Mouse (Mus musculus) kidney, adult 2 months (tissue): ENCODE data around the gene Slc38a4. TPM values are rescaled to one million over a fixed set of nuclear protein-coding genes. Genes with fewer than 3 reads are reported as not detected.
A peak's percentile ranks its signal among the peaks of the same experiment; 100 is the strongest.

Experiments used
- DNase-seq: peaks from one replicate; pipeline ENCODE4 v3.0.0; 2021
- H3K27ac ChIP-seq: fragments of 200-500 bp; 2 replicates; pipeline ENCODE4 v1.5.1; 2012; ENCODE audit warnings: low read depth, low read length, control low read depth, inconsistent platforms; ENCODE audit not compliant: insufficient read depth
- H3K27me3 ChIP-seq: fragments of 200-500 bp; replicated peaks from 2 replicates; pipeline ENCODE4 v1.6.1; 2012; ENCODE audit warnings: mild to moderate bottlenecking, moderate library complexity, low read length, inconsistent platforms; ENCODE audit not compliant: control insufficient read depth, insufficient read depth
- H3K36me3 ChIP-seq: fragments of 200-500 bp; 2 replicates; pipeline ENCODE4 v1.6.1; 2012; ENCODE audit warnings: mild to moderate bottlenecking, moderate library complexity, low read length, inconsistent platforms; ENCODE audit not compliant: control insufficient read depth, insufficient read depth
- H3K4me1 ChIP-seq: fragments of 200-500 bp; 2 replicates; pipeline ENCODE4 v1.6.1; 2011; ENCODE audit warnings: low read length; ENCODE audit not compliant: control insufficient read depth, insufficient read depth
- H3K4me3 ChIP-seq: fragments of 200-500 bp; 2 replicates; pipeline ENCODE4 v1.5.1; 2011; ENCODE audit warnings: mild to moderate bottlenecking, low read depth, low read length, control low read depth; ENCODE audit not compliant: insufficient read depth
- CTCF ChIP-seq: fragments of 200-500 bp; conservative IDR thresholded peaks from 2 replicates; pipeline ENCODE4 v1.5.1; 2011; ENCODE audit warnings: low read depth, mild to moderate bottlenecking, control low read depth, low read length, moderate library complexity, mixed read lengths; ENCODE audit not compliant: insufficient read depth, insufficient read length
- POLR2A ChIP-seq: fragments of 200-500 bp; IDR thresholded peaks from one replicate; pipeline ENCODE4 v1.6.1; 2011; ENCODE audit warnings: low read depth, low read length, control low read depth
- WGBS: fragments of 180-500 bp; shearing (Covaris S2); methylation state at CpG from one replicate; pipeline ENCODE4 v1.1.7; 2018; 5-methylcytosine and 5-hydroxymethylcytosine counted together
- polyA plus RNA-seq: library from polyadenylated mRNA; depleted of rRNA; stranded (reverse); fragments of >200 nt; gene quantifications from 2 replicates; pipeline ENCODE4 v1.2.3, GENCODE M21; 2012

Gene Slc38a4
- polyA plus RNA-seq, 1 experiment, result 2.7 TPM

DNA sequence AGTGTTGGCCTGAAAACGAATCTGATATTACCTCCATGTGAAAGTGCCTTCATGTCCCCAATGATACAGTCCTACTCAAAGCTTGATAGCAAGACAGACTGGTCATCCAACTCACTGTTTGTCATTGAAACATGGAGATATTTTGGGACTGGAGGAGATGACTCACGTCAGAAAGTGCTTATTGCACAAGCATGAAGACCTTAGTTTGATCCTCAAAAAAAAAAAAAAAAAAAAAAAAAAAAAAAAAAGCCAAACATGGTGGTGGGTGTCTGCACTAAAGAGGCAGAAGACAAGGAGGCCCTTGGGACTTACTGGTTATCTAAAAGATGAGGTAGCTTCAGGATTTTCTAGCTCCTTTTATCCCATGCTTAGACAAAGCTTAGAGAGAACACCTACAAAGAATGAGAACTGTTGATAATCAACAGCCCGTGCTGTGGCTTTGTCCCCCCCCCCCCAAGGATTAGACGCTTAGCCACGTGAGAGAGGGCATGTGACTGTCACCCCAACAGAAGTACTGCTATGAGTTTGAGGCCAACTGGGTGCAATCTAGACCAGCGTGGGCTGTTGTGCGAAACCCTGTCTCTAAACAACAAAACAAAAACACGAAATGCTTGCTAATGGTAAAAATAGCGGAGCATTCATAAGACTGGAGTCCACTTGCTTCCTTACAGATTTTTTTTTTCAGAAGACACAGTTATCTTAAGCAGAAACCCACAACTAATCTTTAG is 26.5 kb downstream of the Slc38a4 start:
- H3K27me3 ChIP-seq, result no peaks in the 10 kb centered on the region
- no peak overlapping the region for H3K27ac ChIP-seq
- H3K4me1 ChIP-seq, result no peaks in the 10 kb centered on the region
- 81% methylated on average over 9 of the region's 9 CpGs for WGBS
- no peak for DNase-seq
- no peak overlapping the region for H3K4me3 ChIP-seq
- TF ChIP-seq POLR2A, result no peak
- TF ChIP-seq CTCF, result no peak
- H3K36me3 ChIP-seq, result no peaks in the 10 kb centered on the region

DNA sequence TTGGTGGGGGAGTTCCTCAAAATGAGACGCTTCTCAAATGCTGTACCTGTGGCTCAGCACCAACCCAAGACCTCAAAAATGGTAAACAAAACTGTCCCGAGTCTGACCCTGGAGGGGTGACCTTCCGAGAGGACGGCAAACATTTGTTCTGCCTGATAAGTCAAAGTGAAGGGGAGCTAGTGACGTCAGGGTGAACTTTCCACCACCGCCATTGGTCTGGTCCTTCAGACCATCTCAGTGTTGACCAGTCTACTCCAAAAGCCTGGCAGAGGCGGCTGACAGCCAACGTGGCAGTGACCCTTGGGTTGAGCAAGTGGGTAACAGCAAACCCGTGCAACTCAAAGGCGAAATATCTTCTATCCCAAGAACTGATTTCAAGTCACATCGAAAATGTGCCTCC is 27.1 kb downstream of the Slc38a4 start:
- no peak for DNase-seq

DNA sequence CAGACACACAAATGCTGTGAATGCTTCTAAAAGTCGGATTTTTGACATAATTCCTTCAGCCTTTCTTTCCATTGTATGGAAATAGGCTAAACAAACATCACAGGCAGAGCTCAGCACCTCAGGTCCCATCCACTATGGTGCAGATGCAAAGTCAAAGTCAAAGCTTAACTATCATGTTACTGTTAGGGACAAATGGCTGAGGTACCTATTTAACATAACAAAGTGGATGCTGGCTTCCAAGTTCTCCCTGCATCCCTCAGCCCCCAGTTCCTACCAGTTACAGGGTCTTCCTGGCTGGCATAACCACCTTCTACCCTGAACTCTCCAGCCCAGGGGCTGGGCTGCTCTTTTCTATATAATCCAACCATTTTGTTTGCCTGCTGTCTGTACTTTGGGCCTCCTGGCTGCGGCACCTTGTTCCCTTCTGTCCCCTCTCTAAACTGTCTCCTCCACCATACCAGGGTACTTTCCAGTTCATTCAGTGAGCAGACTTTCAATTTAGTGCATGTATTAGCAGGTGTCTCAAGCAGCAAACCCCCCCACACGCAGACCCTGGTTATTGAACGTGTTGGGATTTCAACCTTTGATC is 27.6 kb downstream of the Slc38a4 start:
- no peaks in the 10 kb centered on the region; the same call in 1 of the 2 replicates for H3K27me3 ChIP-seq
- no peaks in the 10 kb centered on the region for H3K4me1 ChIP-seq
- no peaks in the 10 kb centered on the region for H3K36me3 ChIP-seq
- TF ChIP-seq CTCF, result no peak
- no peak for TF ChIP-seq POLR2A
- no peak overlapping the region for H3K27ac ChIP-seq
- no peak overlapping the region for H3K4me3 ChIP-seq
- 54% methylated on average over 4 of the region's 4 CpGs for WGBS
- DNase-seq, result no peak

More for the DNA sequence above, 27.1 kb downstream of the Slc38a4 start:
- Histone ChIP-seq H3K36me3 (no peaks in the 10 kb centered on the region), H3K4me1 (no peaks in the 10 kb centered on the region), H3K4me3 (no peak overlapping the region), H3K27ac (no peak overlapping the region), H3K27me3 (no peaks in the 10 kb centered on the region)
- TF ChIP-seq POLR2A (no peak), CTCF (no peak)
- 71% methylated on average over 11 of the region's 11 CpGs for WGBS

DNA sequence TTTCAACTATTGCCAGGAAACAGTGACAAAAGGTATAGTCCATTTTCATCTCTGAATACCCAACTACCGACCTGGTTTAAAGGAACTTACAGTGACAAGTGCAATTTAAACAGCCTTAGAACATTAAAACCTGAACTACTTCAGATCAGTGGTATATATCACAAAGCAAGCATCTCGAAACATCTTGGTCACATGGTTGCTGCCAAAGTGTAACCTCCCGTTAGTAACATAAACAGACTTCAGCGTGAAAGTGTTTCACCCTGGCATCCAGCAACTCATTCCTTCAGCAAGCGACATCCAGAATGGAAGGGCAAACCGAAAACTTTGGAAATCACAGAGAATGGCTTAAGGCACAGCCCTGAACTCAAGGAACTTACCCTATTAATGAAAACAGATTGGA is 29.1 kb downstream of the Slc38a4 start:
- no peak for DNase-seq
- Histone ChIP-seq H3K36me3 (no peaks in the 10 kb centered on the region), H3K27me3 (no peaks in the 10 kb centered on the region; the same call in 1 of the 2 replicates), H3K27ac (no peak overlapping the region), H3K4me3 (no peak overlapping the region), H3K4me1 (no peaks in the 10 kb centered on the region)
- TF ChIP-seq POLR2A, result no peak
- no peak for TF ChIP-seq CTCF
- 65% methylated on average over 6 of the region's 6 CpGs for WGBS

DNA sequence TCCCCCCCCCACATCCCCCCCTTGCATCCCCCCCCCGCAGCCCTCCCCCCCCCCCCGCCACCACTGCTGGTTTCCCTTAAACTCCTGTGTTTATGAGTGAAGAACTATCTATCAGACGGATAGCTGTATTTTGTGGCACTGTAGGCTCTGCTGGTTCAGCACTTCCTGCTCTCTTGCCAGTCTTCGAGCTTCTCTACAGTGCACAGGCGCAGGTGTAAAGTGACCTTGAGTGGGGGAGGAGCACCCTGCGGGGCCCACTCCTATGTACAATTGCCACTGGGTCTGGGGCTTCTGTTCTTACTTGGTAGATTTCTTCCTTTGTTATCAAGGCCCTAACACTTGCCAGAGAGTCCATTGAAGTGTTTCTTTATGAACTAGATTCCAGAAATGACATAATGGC is 33.0 kb downstream of the Slc38a4 start:
- TF ChIP-seq POLR2A, result no peak
- no peak for TF ChIP-seq CTCF
- no peaks in the 10 kb centered on the region for H3K36me3 ChIP-seq
- H3K27me3 ChIP-seq, result no peaks in the 10 kb centered on the region; the same call in 1 of the 2 replicates
- DNase-seq, result no peak
- WGBS, result 72% methylated on average over 5 of the region's 6 CpGs
- no peaks in the 10 kb centered on the region for H3K4me1 ChIP-seq
- H3K27ac ChIP-seq, result no peak overlapping the region
- H3K4me3 ChIP-seq, result no peak overlapping the region

DNA sequence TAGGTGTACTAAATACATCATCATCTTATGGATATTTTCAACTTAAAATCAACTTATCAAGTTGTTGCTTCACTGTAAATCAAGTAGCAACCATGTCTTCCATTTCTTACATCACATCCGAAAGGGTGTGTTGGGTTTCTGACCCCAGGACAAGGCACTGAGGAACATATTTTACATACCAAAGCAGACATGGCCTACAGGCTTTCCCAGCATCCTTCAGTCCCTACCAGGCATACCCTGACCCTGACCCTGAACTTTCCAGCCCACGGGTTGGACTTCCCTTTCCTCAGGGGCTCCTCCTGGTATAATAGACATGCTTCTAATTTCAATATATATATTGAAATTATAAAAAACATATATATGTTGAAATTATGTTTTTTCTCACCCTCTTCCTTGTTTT is 33.5 kb downstream of the Slc38a4 start:
- WGBS, result 81% methylated on average over 2 of the region's 2 CpGs
- Histone ChIP-seq H3K27me3 (no peaks in the 10 kb centered on the region; the same call in 1 of the 2 replicates), H3K27ac (no peak overlapping the region), H3K4me1 (no peaks in the 10 kb centered on the region), H3K36me3 (no peaks in the 10 kb centered on the region), H3K4me3 (no peak overlapping the region)
- no peak for DNase-seq
- TF ChIP-seq CTCF (no peak), POLR2A (no peak)

DNA sequence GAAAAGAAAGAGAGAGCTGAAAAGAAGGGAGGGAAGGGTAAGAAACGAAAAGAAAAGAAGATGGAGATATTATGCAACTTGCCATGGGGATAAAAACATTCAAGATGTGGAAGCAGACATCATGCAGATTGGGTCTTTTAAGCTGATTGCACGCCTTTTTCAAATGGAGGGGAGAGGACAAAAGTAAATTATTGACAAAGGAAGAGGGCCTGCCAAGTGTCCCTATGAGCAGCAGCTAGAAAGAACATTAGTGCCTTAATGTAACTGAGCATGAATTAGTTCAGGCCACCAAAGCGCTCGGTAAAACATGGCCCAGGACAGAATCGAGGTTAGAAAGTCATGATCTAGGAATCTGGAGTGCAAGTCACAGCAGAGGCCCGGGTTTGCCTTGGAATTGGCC is 35.5 kb downstream of the Slc38a4 start:
- H3K4me1 ChIP-seq, result no peaks in the 10 kb centered on the region
- peak; percentile 63 for DNase-seq
- TF ChIP-seq CTCF (no peak), POLR2A (no peak)
- no peaks in the 10 kb centered on the region; the same call in 1 of the 2 replicates for H3K27me3 ChIP-seq
- no peak overlapping the region for H3K27ac ChIP-seq
- H3K4me3 ChIP-seq, result no peak overlapping the region
- WGBS, result 40% methylated on average over 6 of the region's 6 CpGs
- H3K36me3 ChIP-seq, result no peaks in the 10 kb centered on the region
